Mouse (Mus musculus): ENCODE results near the gene Bola2. TPM values are rescaled to one million over a fixed set of nuclear protein-coding genes. Genes with fewer than 3 reads are reported as not detected.
A peak's percentile ranks its signal among the peaks of the same experiment; 100 is the strongest.

Bola2 gene
- total and polyA plus RNA-seq, 2 experiments = 15.6 to 37.7 TPM

DNA sequence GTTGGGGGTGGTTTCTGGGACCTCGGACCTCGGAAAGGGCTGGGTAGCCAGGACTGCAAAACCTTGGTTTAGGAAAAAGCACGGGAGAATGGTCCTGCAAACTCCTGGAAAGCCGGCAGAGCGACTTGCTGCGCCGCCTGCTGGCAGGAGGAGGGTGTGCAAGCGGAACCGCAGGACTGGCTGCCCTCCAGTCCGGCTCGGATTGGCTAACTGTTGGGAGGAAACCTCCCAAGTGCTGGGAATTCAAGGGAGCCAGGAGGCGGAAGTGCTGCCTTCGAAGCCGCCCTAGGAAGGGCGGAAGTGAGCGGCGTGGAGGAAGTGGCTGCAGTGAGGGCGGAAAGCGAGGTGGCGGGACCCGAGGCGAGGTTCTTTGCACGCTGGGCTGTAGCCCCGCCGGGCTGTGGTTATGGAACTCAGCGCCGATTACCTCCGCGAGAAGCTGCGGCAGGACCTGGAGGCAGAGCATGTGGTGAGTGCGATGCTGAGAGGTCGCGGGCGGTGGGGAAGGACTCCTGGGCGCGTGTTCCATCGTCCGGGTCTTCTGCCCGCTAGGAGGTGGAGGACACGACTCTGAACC is 518 bp downstream of the Bola2 start, which contains the start of gene Slx1b:
Gene Slx1b (minus strand): TSS at position 154 of the 577 bp plus-strand sequence.
- DNase-seq (ENCODE audit: extremely low read depth, low read depth, low spot score) = peak; percentile 91
- Histone ChIP-seq H3K27ac (replicated peaks; ENCODE audit: insufficient read depth, low read depth, low read length) (peak within 1 kb of the TSS; percentile 93), H3K9ac (ENCODE audit: low read depth, low read length) (peak within 1 kb of the TSS; percentile 80), H3K4me1 (ENCODE audit: control insufficient read depth, insufficient read depth, low read length) (peaks cover 17% of the 10 kb centered on the region), H3K36me3 (ENCODE audit: control insufficient read depth, insufficient read depth, low read length) (no peaks in the 10 kb centered on the region), H3K27me3 (ENCODE audit: control insufficient read depth, insufficient read depth, low read length) (no peaks in the 10 kb centered on the region), H3K79me2 (ENCODE audit: control insufficient read depth, insufficient read depth, low read length) (peaks cover 7% of the 10 kb centered on the region; the same call in 1 of the 2 replicates), H3K4me3 (ENCODE audit: insufficient read depth, low read depth, low read length) (peak within 1 kb of the TSS; percentile 75)
- peak; percentile 38; the same call in 1 of the 2 replicates for TF ChIP-seq POLR2A (IDR thresholded peaks at IDR 0.05; ENCODE audit: extremely low read depth, insufficient read depth, low read length)
- TF ChIP-seq CTCF (IDR thresholded peaks at IDR 0.05; ENCODE audit: low read depth, low read length) = peak; percentile 95
- under 1% methylated on average over 40 of the region's 40 CpGs for WGBS

DNA sequence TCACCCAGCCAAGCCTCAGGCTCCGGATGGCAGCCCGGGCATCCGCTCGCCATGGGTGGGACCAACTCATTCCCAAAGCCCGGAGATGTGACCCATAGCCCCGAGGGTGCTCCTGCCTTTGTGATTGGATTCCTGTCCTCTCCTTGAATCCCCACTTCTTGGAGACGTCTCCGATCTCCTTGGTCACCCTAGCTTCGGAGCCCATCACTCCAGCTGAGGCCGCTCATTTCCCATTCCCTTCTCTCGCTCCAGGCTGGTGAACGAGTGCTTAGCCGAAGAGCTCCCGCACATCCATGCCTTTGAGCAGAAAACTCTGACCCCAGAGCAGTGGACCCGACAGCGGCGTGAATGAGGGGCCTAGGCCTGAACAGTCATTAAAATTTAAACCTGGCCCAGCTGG is 1.1 kb downstream of the Bola2 start:
- no peak overlapping the region for H3K27ac ChIP-seq (replicated peaks; ENCODE audit: insufficient read depth, low read depth, low read length)

GRCm38 (mm10) chr7:126696886-126697285 is 1.7 kb downstream of the Bola2 start:
- Histone ChIP-seq H3K9ac (ENCODE audit: low read depth, low read length) (no peak overlapping the region), H3K27me3 (ENCODE audit: control insufficient read depth, insufficient read depth, low read length) (no peaks in the 10 kb centered on the region), H3K4me1 (ENCODE audit: control insufficient read depth, insufficient read depth, low read length) (peaks cover 11% of the 10 kb centered on the region), H3K4me3 (ENCODE audit: insufficient read depth, low read depth, low read length) (no peak overlapping the region), H3K79me2 (ENCODE audit: control insufficient read depth, insufficient read depth, low read length) (peaks cover 7% of the 10 kb centered on the region; the same call in 1 of the 2 replicates), H3K36me3 (ENCODE audit: control insufficient read depth, insufficient read depth, low read length) (no peaks in the 10 kb centered on the region), H3K27ac (replicated peaks; ENCODE audit: insufficient read depth, low read depth, low read length) (no peak overlapping the region)
- 82% methylated on average over 3 of the region's 3 CpGs for WGBS
- no peak for DNase-seq (ENCODE audit: extremely low read depth, low read depth, low spot score)
- no peak for TF ChIP-seq CTCF (IDR thresholded peaks at IDR 0.05; ENCODE audit: low read depth, low read length)
- no peak for TF ChIP-seq POLR2A (IDR thresholded peaks at IDR 0.05; ENCODE audit: extremely low read depth, insufficient read depth, low read length)

More for the DNA sequence above, 1.1 kb downstream of the Bola2 start:
- Histone ChIP-seq H3K79me2 (ENCODE audit: control insufficient read depth, insufficient read depth, low read length) (peaks cover 7% of the 10 kb centered on the region; the same call in 1 of the 2 replicates), H3K27me3 (ENCODE audit: control insufficient read depth, insufficient read depth, low read length) (no peaks in the 10 kb centered on the region), H3K36me3 (ENCODE audit: control insufficient read depth, insufficient read depth, low read length) (no peaks in the 10 kb centered on the region), H3K9ac (ENCODE audit: low read depth, low read length) (peak overlapping the region; percentile 75), H3K4me1 (ENCODE audit: control insufficient read depth, insufficient read depth, low read length) (peaks cover 12% of the 10 kb centered on the region), H3K4me3 (ENCODE audit: insufficient read depth, low read depth, low read length) (peak overlapping the region; percentile 75)
- no peak for DNase-seq (ENCODE audit: extremely low read depth, low read depth, low spot score)
- 6% methylated on average over 17 of the region's 17 CpGs for WGBS
- TF ChIP-seq CTCF (IDR thresholded peaks at IDR 0.05; ENCODE audit: low read depth, low read length) (no peak), POLR2A (IDR thresholded peaks at IDR 0.05; ENCODE audit: extremely low read depth, insufficient read depth, low read length) (no peak)

DNA sequence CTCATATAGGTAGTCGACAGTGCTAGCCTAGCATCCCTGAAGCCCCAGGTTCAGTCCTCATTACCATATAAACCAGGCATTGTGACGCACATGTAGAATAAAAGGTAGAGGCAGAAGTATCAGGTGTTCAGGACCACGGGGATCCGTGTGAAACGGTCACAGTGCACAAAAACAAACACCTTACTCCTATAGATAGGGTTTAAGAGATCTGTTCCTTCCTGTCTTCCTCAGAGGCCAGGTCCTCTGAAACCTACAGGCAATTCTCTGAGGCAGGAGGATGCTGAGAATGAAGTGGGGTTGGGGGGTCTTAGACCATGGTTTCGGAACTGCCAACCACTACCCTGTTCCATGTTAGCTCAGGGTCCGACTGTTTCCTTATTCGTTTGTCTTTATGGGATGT is 2.6 kb downstream of the Bola2 start:
- no peaks in the 10 kb centered on the region for H3K27me3 ChIP-seq (ENCODE audit: control insufficient read depth, insufficient read depth, low read length)
- peaks cover 11% of the 10 kb centered on the region for H3K4me1 ChIP-seq (ENCODE audit: control insufficient read depth, insufficient read depth, low read length)
- peaks cover 7% of the 10 kb centered on the region; the same call in 1 of the 2 replicates for H3K79me2 ChIP-seq (ENCODE audit: control insufficient read depth, insufficient read depth, low read length)
- TF ChIP-seq CTCF (IDR thresholded peaks at IDR 0.05; ENCODE audit: low read depth, low read length) = no peak
- no peak for TF ChIP-seq POLR2A (IDR thresholded peaks at IDR 0.05; ENCODE audit: extremely low read depth, insufficient read depth, low read length)
- H3K27ac ChIP-seq (replicated peaks; ENCODE audit: insufficient read depth, low read depth, low read length) = no peak overlapping the region
- no peak overlapping the region for H3K4me3 ChIP-seq (ENCODE audit: insufficient read depth, low read depth, low read length)
- WGBS = 92% methylated on average over 8 of the region's 8 CpGs
- H3K36me3 ChIP-seq (ENCODE audit: control insufficient read depth, insufficient read depth, low read length) = no peaks in the 10 kb centered on the region
- H3K9ac ChIP-seq (ENCODE audit: low read depth, low read length) = no peak overlapping the region
- no peak for DNase-seq (ENCODE audit: extremely low read depth, low read depth, low spot score)

- peaks cover 8% of the 10 kb centered on the region; the same call in 1 of the 2 replicates for H3K27me3 ChIP-seq (ENCODE audit: control insufficient read depth, insufficient read depth, low read length)
- H3K4me3 ChIP-seq (ENCODE audit: insufficient read depth, low read depth, low read length) = peak overlapping the region; percentile 1; the same call in 1 of the 2 replicates
- H3K36me3 ChIP-seq (ENCODE audit: control insufficient read depth, insufficient read depth, low read length) = no peaks in the 10 kb centered on the region
- H3K4me1 ChIP-seq (ENCODE audit: control insufficient read depth, insufficient read depth, low read length) = peaks cover 6% of the 10 kb centered on the region; the same call in 1 of the 2 replicates
- DNase-seq (ENCODE audit: extremely low read depth, low read depth, low spot score) = no peak
- WGBS = 82% methylated on average over 25 of the region's 25 CpGs
- 0 out of 2 replicates have a peak overlapping the region, but pooled peaks have one; percentile 14 for H3K9ac ChIP-seq (ENCODE audit: low read depth, low read length)
- H3K27ac ChIP-seq (replicated peaks; ENCODE audit: insufficient read depth, low read depth, low read length) = no peak overlapping the region
- TF ChIP-seq POLR2A (IDR thresholded peaks at IDR 0.05; ENCODE audit: extremely low read depth, insufficient read depth, low read length) = no peak
- TF ChIP-seq CTCF (IDR thresholded peaks at IDR 0.05; ENCODE audit: low read depth, low read length) = no peak
- peaks cover 7% of the 10 kb centered on the region; the same call in 1 of the 2 replicates for H3K79me2 ChIP-seq (ENCODE audit: control insufficient read depth, insufficient read depth, low read length)
These were observed 5.1 kb downstream of the Bola2 start for GRCm38 (mm10) chr7:126700063-126701015.
